Mouse (Mus musculus): ENCODE measurements around the gene Spo11.

- TF ChIP-seq CTCF (IDR thresholded peaks at IDR 0.05; ENCODE audit: low read depth), result no peak
- no peak for TF ChIP-seq EP300 (IDR thresholded peaks at IDR 0.05; ENCODE audit: low read depth)
Measured at GRCm38 (mm10) chr2:173000921-173001320, 23.4 kb downstream of the Spo11 start.
